Mouse (Mus musculus) intestine, embryonic 16.5 days (tissue): Measurements from ENCODE around the gene 4931406C07Rik. TPM values are rescaled to one million over a fixed set of nuclear protein-coding genes. Genes with fewer than 3 reads are reported as not detected.
"Not testable (repeated sequence)": the region's sequence is repeated elsewhere in the genome, so short reads cannot be mapped to it uniquely, and the experiment has no call there.

Experiments used
- ATAC-seq: fragments of 200-750 bp; cut with Nextera tagmentation; 2 replicates; pipeline ENCODE4 v1.8.0; 2017; ENCODE audit warnings: moderate TSS enrichment, moderate library complexity
- H3K27ac ChIP-seq: fragments of 300-500 bp; sonication (generic); 2 replicates; pipeline ENCODE4 v1.5.1; 2014; ENCODE audit warnings: mild to moderate bottlenecking, low read length
- H3K27me3 ChIP-seq: fragments of 300-500 bp; sonication (generic); replicated peaks from 2 replicates; pipeline ENCODE4 v1.6.1; 2014; ENCODE audit warnings: low read length, control low read depth, mixed read lengths; ENCODE audit not compliant: control insufficient read depth, insufficient read depth
- H3K36me3 ChIP-seq: fragments of 300-500 bp; sonication (generic); 2 replicates; pipeline ENCODE4 v1.6.1; 2014; ENCODE audit warnings: low read length, control low read depth; ENCODE audit not compliant: control insufficient read depth, insufficient read depth
- H3K4me1 ChIP-seq: fragments of 300-500 bp; sonication (generic); 2 replicates; pipeline ENCODE4 v1.6.1; 2014; ENCODE audit warnings: low read length, control low read depth, mixed read lengths; ENCODE audit not compliant: control insufficient read depth, insufficient read depth
- H3K4me2 ChIP-seq: fragments of 300-500 bp; sonication (generic); 2 replicates; pipeline ENCODE4 v1.6.1; 2014; ENCODE audit warnings: low read depth, low read length, control low read depth
- H3K4me3 ChIP-seq: fragments of 300-500 bp; sonication (generic); 2 replicates; pipeline ENCODE4 v1.5.1; 2014; ENCODE audit warnings: mild to moderate bottlenecking, low read length
- H3K9ac ChIP-seq: fragments of 300-500 bp; sonication (generic); 2 replicates; pipeline ENCODE4 v1.6.1; 2014; ENCODE audit warnings: low read depth, low read length
- H3K9me3 ChIP-seq: fragments of 300-500 bp; sonication (generic); 2 replicates; pipeline ENCODE4 v1.6.1; 2016; ENCODE audit warnings: low read length, control low read depth; ENCODE audit not compliant: control insufficient read depth
- WGBS: fragments of 180-500 bp; shearing (Covaris S2); extraction: QIAGEN DNeasy Blood & Tissue Kit; methylation state at CpG from one replicate; pipeline ENCODE4 v1.1.7; 2014; 5-methylcytosine and 5-hydroxymethylcytosine counted together
- polyA plus RNA-seq: library from polyadenylated mRNA; unstranded; fragments of >200 nt; fragmentation: Nextera tagmentation; extraction: Ambion mirVana; gene quantifications from 2 replicates; pipeline ENCODE4 v1.2.1, GENCODE M21; 2015

4931406C07Rik gene
- polyA plus RNA-seq = 8.5 and 9.3 TPM in 2 replicates

DNA sequence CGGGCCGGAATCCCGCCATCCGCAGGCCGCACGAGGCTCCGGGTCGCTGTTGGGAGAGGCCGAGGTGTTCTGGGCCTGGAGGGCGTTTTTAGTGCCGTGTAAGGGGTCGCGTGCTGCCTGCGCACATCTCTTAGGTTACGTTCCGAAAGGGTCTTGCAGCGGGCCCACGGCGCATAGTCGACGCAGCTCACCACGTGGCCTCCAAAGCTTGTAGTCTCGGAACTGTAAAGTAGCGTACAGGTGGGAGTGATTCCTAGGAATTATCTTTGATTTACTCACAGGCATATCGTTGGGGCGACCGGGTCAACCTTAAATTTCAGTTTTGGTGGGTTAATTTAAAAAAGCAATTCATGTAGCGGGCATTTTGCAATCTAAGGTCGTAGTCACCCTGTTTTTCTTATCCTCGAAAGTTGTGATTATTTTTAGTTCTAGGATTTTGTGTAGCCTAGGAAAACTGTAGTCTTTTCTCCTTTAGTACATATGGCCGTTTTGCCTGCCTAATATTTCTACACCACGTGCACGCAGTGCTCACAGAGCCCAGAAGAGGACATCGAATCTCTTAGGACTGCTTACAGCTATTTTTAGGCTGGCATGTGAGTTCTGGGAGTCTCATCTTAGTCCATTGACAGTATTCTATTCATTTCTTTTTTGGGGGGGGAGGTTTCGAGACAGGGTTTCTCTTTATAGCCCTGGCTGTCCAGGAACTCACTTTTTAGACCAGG, at the start of gene 4931406C07Rik:
Gene 4931406C07Rik (minus strand): TSS at position 51 of the 722 bp plus-strand sequence.
- H3K4me1 ChIP-seq = peaks cover 23% of the 10 kb centered on the region
- no peaks in the 10 kb centered on the region for H3K27me3 ChIP-seq
- H3K9ac ChIP-seq = peak within 1 kb of the TSS; percentile 97
- peak within 1 kb of the TSS; percentile 80 for H3K4me2 ChIP-seq
- peak; percentile 62 for ATAC-seq
- H3K27ac ChIP-seq = peak within 1 kb of the TSS; percentile 96
- H3K4me3 ChIP-seq = peak within 1 kb of the TSS; percentile 89
- under 1% methylated on average over 35 of the region's 35 CpGs for WGBS
- 0 out of 2 replicates have a peak, but pooled peaks cover 5% of the 10 kb centered on the region for H3K36me3 ChIP-seq
- H3K9me3 ChIP-seq = no peaks in the 10 kb centered on the region

- no peak overlapping the region for H3K9ac ChIP-seq
- no peak for ATAC-seq
- H3K4me3 ChIP-seq = no peak overlapping the region
- no peak overlapping the region for H3K27ac ChIP-seq
- no peak overlapping the region for H3K4me2 ChIP-seq
- no peaks in the 10 kb centered on the region for H3K36me3 ChIP-seq
- H3K4me1 ChIP-seq = no peaks in the 10 kb centered on the region
- no peaks in the 10 kb centered on the region for H3K27me3 ChIP-seq
- 81% methylated on average over 2 of the region's 2 CpGs for WGBS
- H3K9me3 ChIP-seq = no peaks in the 10 kb centered on the region
Observed at GRCm38 (mm10) chr9:15349925-15350324, 43.7 kb upstream of the 4931406C07Rik start.

- Histone ChIP-seq H3K4me2 (no peak overlapping the region), H3K36me3 (peaks cover 7% of the 10 kb centered on the region; the same call in 1 of the 2 replicates), H3K4me1 (no peaks in the 10 kb centered on the region), H3K27ac (no peak overlapping the region), H3K9ac (no peak overlapping the region), H3K9me3 (no peaks in the 10 kb centered on the region), H3K4me3 (no peak overlapping the region), H3K27me3 (no peaks in the 10 kb centered on the region)
- WGBS = 90% methylated on average over 4 of the region's 4 CpGs
- ATAC-seq = no peak
Observed at GRCm38 (mm10) chr9:15337776-15338175, 31.5 kb upstream of the 4931406C07Rik start.

DNA sequence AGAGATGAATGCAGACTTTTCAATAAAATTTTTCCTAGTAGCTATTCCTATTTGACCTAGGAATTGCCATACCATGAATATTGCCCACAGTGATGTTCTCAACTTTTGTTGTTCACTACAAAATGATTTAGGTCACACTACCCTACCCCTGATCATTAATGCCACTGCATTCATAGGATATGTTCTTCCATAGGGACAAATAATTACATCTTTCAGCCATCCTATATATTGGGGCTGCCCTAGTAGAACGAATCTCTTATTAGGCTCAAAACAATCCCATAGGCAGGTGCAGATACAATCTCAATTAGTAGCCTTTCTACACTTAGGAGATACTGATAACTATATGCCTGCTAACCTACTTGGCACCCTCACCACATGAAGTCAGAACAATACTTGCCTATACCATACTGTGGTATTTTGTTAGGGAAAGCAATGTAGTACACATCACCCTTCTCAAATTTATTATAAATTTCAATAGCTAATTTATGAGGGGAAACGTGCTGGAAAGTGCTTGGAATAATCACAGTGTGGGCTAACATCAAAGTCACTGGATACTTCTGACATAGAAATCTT, 12.0 kb upstream of the 4931406C07Rik start:
- Histone ChIP-seq H3K9me3 (no peaks in the 10 kb centered on the region), H3K36me3 (peaks cover 20% of the 10 kb centered on the region), H3K27me3 (no peaks in the 10 kb centered on the region), H3K4me3 (no peak overlapping the region), H3K27ac (no peak overlapping the region), H3K9ac (no peak overlapping the region), H3K4me2 (no peak overlapping the region), H3K4me1 (no peaks in the 10 kb centered on the region)
- no peak for ATAC-seq
- WGBS = 69% methylated on average over 2 of the region's 2 CpGs

GRCm38 (mm10) chr9:15317223-15318169, 11.2 kb upstream of the 4931406C07Rik start:
- no peak overlapping the region for H3K4me3 ChIP-seq
- H3K4me1 ChIP-seq = no peaks in the 10 kb centered on the region
- H3K36me3 ChIP-seq = peaks cover 20% of the 10 kb centered on the region
- no peaks in the 10 kb centered on the region for H3K27me3 ChIP-seq
- no peaks in the 10 kb centered on the region for H3K9me3 ChIP-seq
- H3K4me2 ChIP-seq = no peak overlapping the region
- WGBS = 53% methylated on average over 5 of the region's 5 CpGs
- H3K27ac ChIP-seq = no peak overlapping the region
- no peak for ATAC-seq
- no peak overlapping the region for H3K9ac ChIP-seq

DNA sequence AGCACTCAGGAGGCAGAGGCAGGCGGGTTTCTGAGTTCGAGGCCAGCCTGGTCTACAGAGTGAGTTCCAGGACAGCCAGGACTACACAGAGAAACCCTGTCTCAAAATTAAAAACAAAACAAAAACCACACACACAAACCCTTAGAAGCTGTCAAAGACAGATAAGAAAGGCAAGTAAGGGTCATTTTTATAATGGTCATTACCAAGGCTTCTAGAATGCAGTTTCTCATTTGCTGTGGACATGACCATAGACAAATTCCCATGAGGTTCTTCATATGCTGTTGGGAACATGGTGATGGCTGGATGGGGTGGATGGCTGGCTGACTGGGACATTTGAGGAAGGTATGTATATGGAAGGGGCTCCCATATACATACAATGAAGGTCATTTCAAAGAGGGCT, 10.0 kb upstream of the 4931406C07Rik start:
- not testable (repeated sequence) for H3K4me3 ChIP-seq, ATAC-seq, H3K4me1 ChIP-seq, H3K4me2 ChIP-seq, H3K9me3 ChIP-seq, H3K27me3 ChIP-seq, H3K9ac ChIP-seq, H3K27ac ChIP-seq
- WGBS = 89% methylated on average over 1 of the region's 2 CpGs
- H3K36me3 ChIP-seq = peaks cover 18% of the 10 kb centered on the region

DNA sequence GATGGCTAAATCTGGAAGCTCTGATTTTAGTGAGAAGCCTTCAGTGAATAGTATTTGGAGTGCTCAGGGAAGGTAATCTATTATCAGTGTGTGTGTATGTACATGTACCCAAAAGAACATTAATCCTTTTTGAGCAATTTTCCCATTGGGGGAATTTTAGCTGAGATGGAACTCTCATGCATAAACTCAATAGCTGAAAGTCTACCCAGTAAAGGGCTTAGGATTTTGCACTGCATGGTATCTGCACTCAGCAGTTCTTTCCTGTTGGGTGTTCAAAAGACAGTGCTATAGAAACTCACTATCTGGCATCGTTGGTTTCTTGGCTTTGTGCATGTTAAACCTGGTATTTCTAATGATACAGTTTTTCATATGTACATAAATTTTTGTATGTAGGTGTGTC, 8.4 kb upstream of the 4931406C07Rik start:
- Histone ChIP-seq H3K27ac (no peak overlapping the region), H3K36me3 (peaks cover 19% of the 10 kb centered on the region), H3K4me1 (no peaks in the 10 kb centered on the region), H3K4me2 (no peak overlapping the region), H3K4me3 (no peak overlapping the region), H3K27me3 (no peaks in the 10 kb centered on the region), H3K9ac (no peak overlapping the region), H3K9me3 (no peaks in the 10 kb centered on the region)
- 92% methylated on average over 1 of the region's 1 CpGs for WGBS
- no peak for ATAC-seq

- H3K4me2 ChIP-seq = no peak overlapping the region
- H3K27ac ChIP-seq = no peak overlapping the region
- no peaks in the 10 kb centered on the region for H3K27me3 ChIP-seq
- no peak overlapping the region for H3K4me3 ChIP-seq
- peaks cover 23% of the 10 kb centered on the region for H3K36me3 ChIP-seq
- peaks cover 3% of the 10 kb centered on the region for H3K4me1 ChIP-seq
- no peaks in the 10 kb centered on the region for H3K9me3 ChIP-seq
- 89% methylated on average over 5 of the region's 5 CpGs for WGBS
- no peak for ATAC-seq
- no peak overlapping the region for H3K9ac ChIP-seq
Observed at GRCm38 (mm10) chr9:15313633-15314032, 7.4 kb upstream of the 4931406C07Rik start.

DNA sequence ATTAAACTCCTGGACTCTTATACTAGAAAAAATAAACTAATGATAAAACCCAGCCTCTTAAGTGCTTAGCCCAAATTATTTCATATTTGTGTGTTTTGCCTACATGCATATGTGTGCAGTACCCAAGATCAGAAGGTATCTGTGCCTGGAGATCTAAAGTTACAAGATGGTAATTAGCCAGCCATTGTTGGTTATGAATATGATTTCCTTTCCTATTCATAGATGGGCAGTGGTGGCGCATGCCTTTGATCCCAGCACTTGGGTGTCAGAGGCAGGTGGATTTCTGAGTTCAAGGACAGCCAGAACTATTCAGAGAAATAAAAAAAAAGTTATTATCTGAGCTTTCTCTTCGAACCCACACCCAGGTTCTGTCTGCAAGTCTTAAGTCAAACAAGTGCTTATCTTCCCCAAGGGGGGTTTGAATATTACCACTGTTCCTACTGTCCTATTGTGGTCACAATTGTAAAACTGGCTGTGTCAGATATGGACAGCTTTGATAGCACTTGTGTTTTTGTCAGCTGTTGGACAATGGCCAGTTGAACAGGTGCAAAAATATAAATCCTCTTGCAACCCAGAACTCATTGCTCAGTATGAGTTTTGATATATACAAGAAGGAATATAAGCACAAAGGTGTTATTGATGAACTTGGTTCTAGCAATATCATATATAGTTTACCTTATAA, 5.9 kb upstream of the 4931406C07Rik start:
- H3K4me1 ChIP-seq = peaks cover 15% of the 10 kb centered on the region
- H3K4me2 ChIP-seq = no peak overlapping the region
- no peak overlapping the region for H3K9ac ChIP-seq
- H3K27ac ChIP-seq = no peak overlapping the region
- no peaks in the 10 kb centered on the region for H3K9me3 ChIP-seq
- H3K36me3 ChIP-seq = peaks cover 23% of the 10 kb centered on the region
- H3K4me3 ChIP-seq = no peak overlapping the region
- no peaks in the 10 kb centered on the region for H3K27me3 ChIP-seq
- ATAC-seq = no peak
- 85% methylated on average over 2 of the region's 2 CpGs for whole genome bisulfite sequencing
